Mouse (Mus musculus): Measurements from ENCODE around the gene Tmem106a.
A peak's percentile ranks its signal among the peaks of the same experiment; 100 is the strongest.
"Not testable (repeated sequence)": the region's sequence is repeated elsewhere in the genome, so short reads cannot be mapped to it uniquely, and the experiment has no call there.

Tmem106a gene

GRCm38 (mm10) chr11:101602491-101602890 lies 20.4 kb downstream of the Tmem106a start:
- peak; percentile 72 for DNase-seq

- no peak for DNase-seq
These were observed 22.1 kb downstream of the Tmem106a start for GRCm38 (mm10) chr11:101604116-101604515.

GRCm38 (mm10) chr11:101604531-101605453 lies 22.8 kb downstream of the Tmem106a start:
- peak; percentile 85 for DNase-seq

DNA sequence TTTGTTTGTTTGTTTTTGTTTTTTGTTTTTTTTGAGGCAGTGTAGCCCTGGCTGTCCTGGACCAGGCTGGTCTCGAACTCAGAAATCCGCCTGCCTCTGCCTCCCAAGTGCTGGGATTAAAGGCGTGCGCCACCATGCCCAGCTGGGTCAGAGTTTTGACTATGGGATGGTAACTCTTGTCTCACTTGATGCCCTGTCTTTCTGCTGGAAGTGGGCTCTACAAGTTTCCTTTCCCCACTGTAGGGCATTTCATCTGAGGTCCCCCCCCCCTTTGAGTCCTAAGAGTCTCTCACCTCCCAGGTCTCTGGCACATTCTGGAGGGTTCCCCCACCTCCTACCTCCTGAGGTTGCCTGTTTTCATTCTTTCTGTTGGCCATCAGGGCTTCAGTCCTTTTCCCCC lies 25.1 kb downstream of the Tmem106a start:
- not testable (repeated sequence) for DNase-seq

DNA sequence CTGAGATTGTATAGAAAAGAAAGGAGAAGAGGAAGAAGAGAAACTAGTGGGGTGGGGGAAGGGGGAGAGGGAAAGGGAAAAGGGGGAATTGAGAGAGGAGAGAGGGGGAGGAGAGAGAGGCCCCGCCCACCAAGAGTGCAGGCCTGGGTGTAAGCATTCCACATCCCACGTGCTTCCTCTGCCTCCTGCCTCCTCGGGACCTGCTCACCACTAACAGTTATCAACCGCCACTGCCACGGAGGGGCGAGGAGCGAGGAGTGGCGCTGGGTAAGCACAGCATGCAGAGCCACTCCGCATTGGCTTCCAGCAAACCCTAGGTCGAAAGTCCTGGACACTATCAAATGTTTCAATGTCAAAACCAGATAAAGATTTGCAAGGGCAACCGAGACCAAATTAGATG lies 28.4 kb downstream of the Tmem106a start:
- DNase-seq: no peak

DNA sequence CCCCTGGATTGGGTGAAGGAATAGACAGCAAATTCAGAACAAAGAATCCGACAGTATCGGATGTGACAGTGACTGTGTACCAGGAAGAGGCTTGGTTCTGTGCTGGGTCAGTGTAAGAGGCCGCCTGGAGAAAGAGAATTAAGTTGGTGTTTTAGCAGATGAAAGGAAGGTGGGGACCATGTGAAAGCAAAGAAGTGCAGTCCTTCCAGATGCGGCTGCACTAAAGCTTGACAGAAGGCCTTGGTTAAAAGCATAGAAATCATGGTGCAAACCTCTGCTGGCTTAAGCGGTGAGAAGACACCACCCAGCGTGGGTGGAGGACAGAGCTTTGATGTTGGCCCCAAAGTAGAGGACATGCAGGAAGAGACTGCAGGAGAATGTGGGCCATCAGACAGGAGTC lies 31.6 kb downstream of the Tmem106a start:
- no peak for DNase-seq

DNA sequence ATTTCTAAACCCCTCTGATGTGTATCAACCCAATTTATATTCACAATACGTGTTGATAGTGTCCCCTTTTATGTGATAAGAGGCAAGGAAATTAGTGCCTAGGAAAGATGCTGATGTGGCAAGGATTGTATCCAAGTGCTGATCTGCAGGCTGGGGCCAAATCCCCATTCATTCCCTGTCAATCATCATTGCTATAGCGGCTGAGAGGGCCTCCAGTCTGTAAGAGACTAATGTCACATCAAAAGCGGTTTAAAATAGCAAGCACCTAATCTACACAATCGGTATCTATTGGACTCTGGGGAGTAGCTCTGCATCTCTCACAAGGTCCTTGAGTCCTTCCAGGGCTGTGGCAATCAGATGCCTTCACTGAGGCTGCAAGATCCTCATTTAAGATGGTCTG lies 32.1 kb downstream of the Tmem106a start:
- DNase-seq: no peak

DNA sequence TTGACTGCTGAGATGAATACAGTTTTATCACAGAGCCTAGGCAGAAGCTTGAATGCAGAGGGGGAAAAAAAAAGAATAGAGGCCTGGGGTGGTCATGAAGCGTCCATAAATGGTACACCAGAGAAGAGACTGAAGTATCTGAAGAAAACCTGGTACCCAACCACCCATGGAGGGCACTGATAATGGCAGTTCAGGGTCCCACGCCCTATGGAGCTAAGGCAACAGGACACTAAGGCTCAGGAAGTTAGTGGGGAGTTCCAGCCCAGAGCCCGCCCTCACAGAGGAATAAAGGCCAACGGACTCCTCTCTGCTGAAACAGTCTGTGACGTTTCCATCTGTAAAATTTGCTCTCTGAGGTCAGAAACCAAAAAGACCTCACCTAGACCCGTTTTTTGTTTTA lies 33.3 kb downstream of the Tmem106a start:
- no peak for DNase-seq

DNA sequence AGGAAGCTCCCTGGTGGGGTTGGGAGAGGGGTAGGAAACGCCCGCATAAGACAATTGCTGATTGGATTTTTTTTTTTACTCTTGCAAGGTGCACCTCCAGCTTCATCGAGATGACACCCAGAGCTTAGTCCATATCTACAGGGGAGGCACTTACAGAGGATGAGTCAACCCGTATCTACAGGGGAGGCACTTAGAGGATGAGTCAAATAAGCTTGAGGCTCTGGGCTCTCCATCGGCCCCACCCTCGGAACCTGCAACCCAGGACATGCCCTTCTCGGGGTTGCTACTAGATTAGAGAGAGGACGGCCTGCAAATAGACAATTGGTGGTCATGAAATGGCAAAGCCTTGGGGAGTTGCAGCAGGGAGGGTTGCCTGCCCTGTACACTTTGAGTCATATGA lies 34.1 kb downstream of the Tmem106a start:
- no peak for DNase-seq

GRCm38 (mm10) chr11:101616948-101617767 lies 35.1 kb downstream of the Tmem106a start:
- no peak for DNase-seq

- no peak for DNase-seq
These were observed 35.8 kb downstream of the Tmem106a start for GRCm38 (mm10) chr11:101617849-101618248.

- no peak for DNase-seq
These were observed 36.6 kb downstream of the Tmem106a start for GRCm38 (mm10) chr11:101618596-101618995.

- not testable (repeated sequence) for DNase-seq
These were observed 38.1 kb downstream of the Tmem106a start for GRCm38 (mm10) chr11:101620022-101620655.

GRCm38 (mm10) chr11:101626649-101626994 lies 44.6 kb downstream of the Tmem106a start:
- no peak for DNase-seq

GRCm38 (mm10) chr11:101626995-101627856 lies 45.2 kb downstream of the Tmem106a start, which contains the start of gene Rdm1:
TSS of gene Rdm1 (plus strand) at chr11:101627195.
- peak; percentile 90 for DNase-seq

GRCm38 (mm10) chr11:101627857-101628559 lies 46.0 kb downstream of the Tmem106a start:
- peak; percentile 88 for DNase-seq

- DNase-seq: not testable (repeated sequence)
These were observed 46.8 kb downstream of the Tmem106a start for GRCm38 (mm10) chr11:101628733-101629417.

DNA sequence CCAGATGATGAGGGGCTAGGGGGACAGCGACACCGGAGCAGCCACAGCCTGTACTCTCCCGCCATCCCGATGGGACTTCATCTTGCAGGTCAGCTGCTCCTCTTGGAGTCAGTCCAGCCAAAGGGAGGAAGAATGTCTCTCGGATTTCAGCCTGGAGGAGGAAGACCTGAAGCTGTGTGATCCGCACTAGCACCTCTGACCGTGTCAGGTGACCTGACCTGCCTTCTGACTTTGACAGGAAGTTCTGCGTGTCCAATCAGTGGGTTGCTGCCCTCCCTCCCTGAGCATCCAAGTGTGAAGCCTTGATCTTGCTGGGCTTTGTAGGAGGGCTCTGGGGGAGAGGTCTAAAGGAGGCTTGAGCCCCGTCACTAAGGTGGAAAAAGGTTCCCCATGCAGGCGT lies 53.6 kb downstream of the Tmem106a start:
- peak; percentile 76 for DNase-seq

GRCm38 (mm10) chr11:101639761-101640160 lies 57.7 kb downstream of the Tmem106a start:
- DNase-seq: no peak

DNA sequence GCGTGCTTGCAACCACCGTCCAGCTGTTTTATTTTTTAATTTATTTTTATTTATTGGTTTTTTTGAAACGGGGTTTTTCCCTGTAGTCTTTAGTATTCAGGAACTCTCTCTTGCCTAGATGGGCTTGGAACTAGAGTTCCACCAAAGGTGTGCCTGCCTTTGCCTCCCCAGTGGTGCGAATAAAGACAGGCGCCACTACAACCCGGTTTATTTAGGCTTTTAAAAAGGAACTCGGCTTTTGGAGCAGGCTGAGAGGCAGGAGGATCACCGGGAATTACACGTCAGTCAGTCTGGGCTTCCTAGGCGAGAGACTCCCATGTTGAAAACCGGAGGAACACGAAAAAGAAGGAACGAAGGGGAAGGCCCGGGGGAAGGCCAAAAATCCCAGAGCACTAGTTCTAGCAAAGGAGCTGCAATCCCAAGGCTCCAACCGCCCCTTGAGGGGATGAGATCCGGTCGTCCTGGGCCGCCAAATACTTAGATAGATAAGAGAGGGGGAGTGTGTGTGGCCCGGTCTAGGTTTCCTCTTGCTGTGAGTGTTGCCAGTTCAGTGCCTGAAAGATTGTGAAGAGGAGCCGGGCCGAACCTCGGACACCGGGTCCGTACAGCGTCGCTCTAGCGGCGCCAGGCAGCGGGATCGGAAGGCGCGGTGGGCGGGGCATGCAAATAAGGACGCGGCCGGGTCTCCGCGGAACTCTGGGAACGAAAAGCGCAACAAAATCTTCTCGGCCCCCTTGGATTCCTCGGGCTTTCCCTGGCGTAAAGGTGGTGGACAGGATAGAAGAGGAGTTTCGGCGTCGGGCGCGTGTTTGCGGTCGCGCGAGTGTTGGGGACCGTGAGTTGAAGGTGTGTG lies 59.0 kb downstream of the Tmem106a start:
- DNase-seq: peak; percentile 81

Measured in kidney, adult 9 months (tissue).